Mouse (Mus musculus): ENCODE results near the gene Ifi202b. TPM values are rescaled to one million over a fixed set of nuclear protein-coding genes. Genes with fewer than 3 reads are reported as not detected.
"Not testable (repeated sequence)": the region's sequence is repeated elsewhere in the genome, so short reads cannot be mapped to it uniquely, and the experiment has no call there.

Gene Ifi202b
- polyA plus RNA-seq, 1 experiment from 2014 or later, result not detected

- not testable (repeated sequence) for DNase-seq (ENCODE audit: low spot score); H3K9ac ChIP-seq (ENCODE audit: low read depth, low read length); H3K27ac ChIP-seq (ENCODE audit: low read depth, low read length); H3K4me2 ChIP-seq (replicated peaks; ENCODE audit: low read depth, low read length); H3K9me3 ChIP-seq (ENCODE audit: control insufficient read depth, low read length); H3K4me1 ChIP-seq (replicated peaks; ENCODE audit: control insufficient read depth, insufficient read depth, low read length); H3K4me3 ChIP-seq (ENCODE audit: low read depth, low read length); H3K27me3 ChIP-seq (ENCODE audit: control insufficient read depth, insufficient read depth, low read length); H3K36me3 ChIP-seq (ENCODE audit: control insufficient read depth, insufficient read depth, low read length); ATAC-seq (ENCODE audit: low FRiP score)
- 72% methylated on average over 2 of the region's 3 CpGs for WGBS
Measured at GRCm38 (mm10) chr1:173919279-173919678, 63.3 kb downstream of the Ifi202b start.

DNA sequence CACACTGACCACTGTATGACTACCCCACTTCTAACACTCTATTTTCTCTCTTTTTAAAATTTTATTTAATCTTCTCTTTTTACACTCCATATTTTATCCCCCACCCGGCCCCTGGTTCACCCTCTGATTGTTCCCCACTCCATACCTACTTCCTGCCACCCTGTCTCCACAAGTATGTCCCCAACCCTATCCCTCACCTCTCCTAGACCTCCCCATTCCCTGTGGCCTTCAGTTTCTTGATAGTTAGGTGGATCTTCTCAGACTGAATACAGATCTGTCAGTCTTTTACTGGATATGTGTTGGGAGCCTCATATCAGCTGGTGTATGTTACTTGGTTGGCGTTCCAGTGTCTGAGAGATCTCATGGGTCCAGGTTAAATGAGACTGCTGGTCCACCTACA, 68.0 kb downstream of the Ifi202b start:
- no peak for DNase-seq (ENCODE audit: low spot score)
- WGBS, result 81% methylated on average over 2 of the region's 2 CpGs
- no peak overlapping the region for H3K4me3 ChIP-seq (ENCODE audit: low read depth, low read length)
- no peak overlapping the region for H3K4me2 ChIP-seq (replicated peaks; ENCODE audit: low read depth, low read length)
- H3K36me3 ChIP-seq (ENCODE audit: control insufficient read depth, insufficient read depth, low read length), result no peaks in the 10 kb centered on the region
- no peaks in the 10 kb centered on the region for H3K4me1 ChIP-seq (replicated peaks; ENCODE audit: control insufficient read depth, insufficient read depth, low read length)
- no peak overlapping the region for H3K27ac ChIP-seq (ENCODE audit: low read depth, low read length)
- no peak overlapping the region for H3K9ac ChIP-seq (ENCODE audit: low read depth, low read length)
- no peaks in the 10 kb centered on the region for H3K27me3 ChIP-seq (ENCODE audit: control insufficient read depth, insufficient read depth, low read length)
- ATAC-seq (ENCODE audit: low FRiP score), result 0 out of 2 replicates have a peak, but pooled peaks have one; percentile 33
- no peaks in the 10 kb centered on the region for H3K9me3 ChIP-seq (ENCODE audit: control insufficient read depth, low read length)

DNA sequence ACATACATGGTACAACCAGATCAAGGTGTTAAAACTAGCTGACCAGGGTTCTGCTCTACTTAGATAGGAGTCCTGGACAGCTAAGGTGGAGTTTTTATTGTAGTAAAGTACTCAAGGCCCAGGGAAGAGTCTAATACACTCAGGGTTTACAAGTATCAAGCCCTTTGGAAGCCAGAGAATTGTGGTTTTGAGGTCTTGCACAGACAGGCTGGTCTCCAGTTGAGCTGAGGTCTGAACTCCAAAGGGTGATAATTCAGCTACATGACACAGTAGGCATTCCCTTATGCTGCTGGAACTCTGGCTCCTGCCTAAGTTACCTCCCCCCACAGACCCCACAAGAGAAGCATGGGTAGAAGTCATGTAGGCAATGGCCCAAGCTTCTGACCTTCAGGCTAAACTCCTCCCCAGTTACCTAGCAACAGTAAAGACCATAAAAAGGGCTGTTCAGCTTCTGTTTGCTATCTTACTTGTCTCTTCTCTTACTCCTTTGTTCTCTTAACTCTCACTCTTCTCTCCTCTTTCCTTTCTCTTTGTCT, 69.2 kb downstream of the Ifi202b start:
- H3K27ac ChIP-seq (ENCODE audit: low read depth, low read length); H3K4me1 ChIP-seq (replicated peaks; ENCODE audit: control insufficient read depth, insufficient read depth, low read length); H3K27me3 ChIP-seq (ENCODE audit: control insufficient read depth, insufficient read depth, low read length); H3K4me3 ChIP-seq (ENCODE audit: low read depth, low read length); ATAC-seq (ENCODE audit: low FRiP score); DNase-seq (ENCODE audit: low spot score); H3K36me3 ChIP-seq (ENCODE audit: control insufficient read depth, insufficient read depth, low read length); H3K9me3 ChIP-seq (ENCODE audit: control insufficient read depth, low read length); H3K9ac ChIP-seq (ENCODE audit: low read depth, low read length); H3K4me2 ChIP-seq (replicated peaks; ENCODE audit: low read depth, low read length): not testable (repeated sequence)

Other genes starting within 250 kb of the Ifi202b start
- gene Ifi207, start 241.0 kb downstream of the Ifi202b start, polyA plus RNA-seq (2014; fragmentation: Nextera tagmentation; extraction: Ambion mirVana), result 0.91 and 0.93 TPM in 2 replicates
- 1.0 and 1.5 TPM in 2 replicates for gene Ifi204, start 215.8 kb downstream of the Ifi202b start, polyA plus RNA-seq (2014; fragmentation: Nextera tagmentation; extraction: Ambion mirVana)
- gene Ifi211, start 69.7 kb downstream of the Ifi202b start, polyA plus RNA-seq (2014; fragmentation: Nextera tagmentation; extraction: Ambion mirVana), result 0.17 and 0.52 TPM in 2 replicates
- 0.24 and 0.93 TPM in 2 replicates for gene Mndal, start 40.3 kb downstream of the Ifi202b start, polyA plus RNA-seq (2014; fragmentation: Nextera tagmentation; extraction: Ambion mirVana)
- 0.23 TPM in 1 of 2 replicates, not detected in the other for gene Ifi203, start 40.1 kb downstream of the Ifi202b start, polyA plus RNA-seq (2014; fragmentation: Nextera tagmentation; extraction: Ambion mirVana)
- not detected in 2 replicates for gene Ifi205, start 49.1 kb upstream of the Ifi202b start, polyA plus RNA-seq (2014; fragmentation: Nextera tagmentation; extraction: Ambion mirVana)
- gene Olfr433, start 58.0 kb upstream of the Ifi202b start, polyA plus RNA-seq (2014; fragmentation: Nextera tagmentation; extraction: Ambion mirVana), result not detected in 2 replicates
- gene Olfr432, start 66.5 kb upstream of the Ifi202b start, polyA plus RNA-seq (2014; fragmentation: Nextera tagmentation; extraction: Ambion mirVana), result not detected in 2 replicates
- not detected in 2 replicates for gene Olfr430, start 83.9 kb upstream of the Ifi202b start, polyA plus RNA-seq (2014; fragmentation: Nextera tagmentation; extraction: Ambion mirVana)
- not detected in 2 replicates for gene Olfr429, start 101.6 kb upstream of the Ifi202b start, polyA plus RNA-seq (2014; fragmentation: Nextera tagmentation; extraction: Ambion mirVana)
- gene Olfr427, start 114.1 kb upstream of the Ifi202b start, polyA plus RNA-seq (2014; fragmentation: Nextera tagmentation; extraction: Ambion mirVana), result not detected in 2 replicates
- not detected in 2 replicates for gene Olfr231, start 138.4 kb upstream of the Ifi202b start, polyA plus RNA-seq (2014; fragmentation: Nextera tagmentation; extraction: Ambion mirVana)
- not detected in 2 replicates for gene Olfr424, start 148.8 kb upstream of the Ifi202b start, polyA plus RNA-seq (2014; fragmentation: Nextera tagmentation; extraction: Ambion mirVana)
- gene Olfr420, start 172.9 kb upstream of the Ifi202b start, polyA plus RNA-seq (2014; fragmentation: Nextera tagmentation; extraction: Ambion mirVana), result not detected in 2 replicates
- 1.9 and 2.9 TPM in 2 replicates for gene Spta1, start 190.0 kb upstream of the Ifi202b start, polyA plus RNA-seq (2014; fragmentation: Nextera tagmentation; extraction: Ambion mirVana)

All from hindbrain, embryonic 11.5 days (tissue).